Mouse (Mus musculus): ENCODE results near the gene Hoxd8. TPM values are rescaled to one million over a fixed set of nuclear protein-coding genes. Genes with fewer than 3 reads are reported as not detected.

The Hoxd8 gene
- total RNA-seq, 4 experiments from 2014 or later: not detected

DNA sequence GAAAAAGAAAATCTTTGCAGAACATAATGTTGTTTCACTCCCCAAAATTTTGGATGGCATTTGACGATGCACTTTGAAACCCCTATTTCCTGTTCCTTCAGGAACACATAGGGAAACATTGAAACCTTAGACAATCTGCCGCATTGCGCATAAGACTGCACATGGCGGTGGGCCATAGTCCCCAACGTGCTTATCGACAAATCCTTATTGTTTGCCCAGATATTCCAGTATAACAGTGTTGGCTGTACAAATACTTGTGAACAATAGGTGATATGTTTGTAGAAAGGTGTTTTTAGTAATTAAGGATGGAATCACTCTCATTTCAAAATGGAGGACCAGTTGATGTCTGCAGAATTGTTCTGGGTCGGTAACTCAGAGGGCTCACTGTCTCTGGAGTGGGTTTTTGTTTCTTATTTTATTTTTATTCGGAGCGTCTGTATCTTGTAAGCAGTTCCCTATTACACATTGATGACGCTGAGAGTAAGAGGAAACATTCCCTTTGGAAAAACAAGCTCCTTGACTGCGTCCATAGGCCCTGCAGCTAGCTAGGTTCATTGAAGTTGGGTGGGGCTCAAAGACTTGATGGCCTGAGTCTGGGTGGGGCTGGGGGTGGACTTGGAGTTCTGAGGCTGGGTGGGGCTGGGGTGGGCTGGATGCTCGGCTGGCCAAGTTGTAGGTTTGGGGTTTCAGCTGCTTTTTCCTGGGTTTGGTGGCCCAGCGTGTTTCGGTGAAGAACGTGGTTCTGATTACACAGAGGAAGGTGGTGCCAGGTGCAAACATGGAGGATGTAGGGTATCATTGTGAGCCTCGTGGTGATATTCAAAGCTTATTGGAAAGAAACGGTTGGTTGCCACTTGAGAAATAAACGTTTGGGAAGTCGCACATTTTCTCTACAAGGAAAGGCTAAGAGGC, 9.1 kb downstream of the Hoxd8 start:
- no peak for DNase-seq (ENCODE audit: low spot score in 2 of 2)

DNA sequence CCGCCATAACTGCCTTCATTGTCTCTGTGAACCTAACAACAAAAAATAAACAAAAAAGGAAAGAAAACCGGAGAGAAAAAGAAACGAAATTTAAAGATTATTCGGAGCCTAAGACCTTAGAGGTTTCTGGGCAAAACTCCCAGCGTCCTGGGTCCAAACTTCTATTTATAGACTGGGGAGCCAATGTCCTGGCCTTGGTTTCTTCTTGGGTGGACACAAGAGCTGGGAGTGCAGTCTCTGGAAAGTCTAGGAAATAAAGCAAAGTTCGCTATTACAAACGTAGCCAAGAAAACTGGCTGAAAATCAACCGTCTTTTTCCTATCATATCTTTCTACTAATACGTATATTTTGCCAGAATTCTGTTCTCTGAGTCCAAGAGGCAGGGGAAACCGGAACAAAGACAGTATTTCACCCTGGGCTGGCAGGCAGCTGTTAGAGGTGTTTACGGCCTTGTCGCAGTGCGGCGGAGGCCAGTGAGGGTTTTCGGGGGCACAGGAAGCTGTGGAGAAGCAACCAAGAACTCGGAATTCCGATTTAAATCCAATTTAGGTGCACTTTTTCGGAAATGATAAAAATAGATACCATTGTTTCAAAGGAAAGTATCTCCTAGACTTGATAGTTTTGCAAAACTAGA, 9.9 kb downstream of the Hoxd8 start:
- DNase-seq (ENCODE audit: low spot score in 2 of 2): no peak

DNA sequence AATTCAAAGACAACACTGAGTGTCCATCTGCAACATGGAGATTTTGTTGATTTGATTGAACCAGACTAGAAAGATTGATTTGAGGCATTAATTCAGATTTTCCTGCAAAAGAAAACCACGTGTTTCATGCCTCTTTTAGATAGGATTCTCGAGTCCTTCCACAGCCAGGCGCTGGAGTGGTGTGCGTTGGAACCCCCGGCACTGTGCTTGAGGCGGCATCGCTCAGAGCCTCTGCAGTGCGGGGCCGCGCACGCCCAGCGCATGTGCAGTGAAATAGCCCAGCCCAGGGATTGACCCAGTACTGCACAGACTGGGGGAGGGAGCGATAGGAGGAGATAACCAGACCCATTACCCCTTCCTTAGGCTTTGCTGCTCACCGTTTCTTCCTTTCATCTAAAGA, 10.5 kb downstream of the Hoxd8 start:
- DNase-seq (ENCODE audit: low spot score in 2 of 2): no peak

DNA sequence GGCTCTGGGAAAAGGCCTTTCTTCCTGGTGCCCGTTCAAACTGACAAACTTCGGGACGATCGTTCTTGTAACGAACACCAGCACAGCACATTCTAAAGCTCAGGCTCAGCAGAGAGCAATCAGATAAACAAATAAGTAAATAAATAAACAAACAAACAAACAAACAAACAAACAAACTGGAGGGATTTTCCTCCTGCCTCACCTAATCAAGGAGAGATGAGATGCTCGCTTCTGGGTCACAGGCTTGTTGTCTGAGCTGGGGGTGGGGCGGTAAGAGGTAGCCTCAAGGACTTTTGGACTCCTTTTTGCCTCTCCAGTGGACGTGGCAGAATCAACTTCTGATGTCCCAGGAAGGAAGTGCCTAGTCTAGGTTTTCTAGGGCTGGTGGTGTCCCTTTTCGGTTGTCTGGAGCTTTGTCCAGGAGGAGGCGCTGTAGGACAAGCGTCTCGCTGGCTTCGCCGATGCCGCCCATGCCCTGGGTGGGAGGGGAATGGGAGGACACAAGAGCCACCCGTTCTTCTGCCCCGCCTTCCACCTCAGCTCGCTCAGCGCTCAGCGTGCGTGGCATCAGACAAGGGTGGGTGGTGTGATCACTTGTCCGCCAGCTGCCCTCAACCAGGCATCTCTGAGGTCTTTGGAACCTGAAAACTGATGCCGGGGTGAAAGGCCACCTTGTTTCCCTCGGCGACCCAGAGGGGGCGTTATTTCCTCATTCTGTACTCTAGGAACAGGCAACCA, 11.3 kb downstream of the Hoxd8 start:
- DNase-seq (ENCODE audit: low spot score in 2 of 2): peak; percentile 26 to 72

DNA sequence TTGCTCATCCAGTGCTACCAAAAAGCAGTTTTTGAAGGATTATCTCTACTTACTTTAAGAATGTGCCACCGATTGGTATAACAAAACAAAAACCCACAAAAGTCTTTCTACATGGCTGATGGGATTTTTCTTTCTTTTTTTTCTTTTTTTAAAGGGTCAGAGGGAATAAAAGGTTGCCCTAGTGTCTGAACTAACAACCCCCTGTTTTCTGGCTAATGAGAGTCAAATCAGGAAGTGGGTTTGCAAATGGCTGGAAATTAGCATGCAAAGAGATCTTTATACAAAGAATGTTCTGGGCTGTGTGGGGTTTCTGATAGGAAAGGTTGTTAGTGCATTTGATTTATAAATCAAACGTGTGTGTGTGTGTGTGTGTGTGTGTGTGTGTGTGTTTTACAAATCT, 16.0 kb downstream of the Hoxd8 start:
- no peak for DNase-seq (ENCODE audit: low spot score in 2 of 2)

DNA sequence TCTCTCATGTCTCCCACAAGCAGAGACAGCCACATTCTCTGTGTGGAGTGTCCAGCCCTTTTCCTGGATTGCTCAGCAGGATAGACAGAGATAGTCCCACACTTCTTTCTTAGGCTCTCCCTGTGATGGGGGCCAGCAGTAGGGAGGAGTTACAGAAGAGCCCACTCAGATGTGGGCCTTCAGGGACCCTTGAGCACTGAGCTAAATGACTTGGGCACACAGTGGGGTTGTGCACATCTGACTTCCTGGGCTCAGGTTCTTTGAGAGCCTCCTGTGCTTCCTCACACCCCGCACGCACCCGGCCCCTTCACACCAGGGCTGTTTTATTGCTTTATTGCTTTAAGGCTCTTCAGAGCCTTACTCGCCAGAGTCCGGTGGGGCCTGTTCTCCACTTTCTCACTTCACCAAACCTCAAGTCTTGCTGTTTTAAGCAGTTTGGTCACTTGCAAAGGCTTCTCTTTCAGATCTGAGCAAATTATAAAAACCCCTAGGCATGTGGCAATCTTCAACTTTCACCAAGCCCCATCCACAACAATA, 16.6 kb downstream of the Hoxd8 start:
- DNase-seq (ENCODE audit: low spot score in 2 of 2): no peak

DNA sequence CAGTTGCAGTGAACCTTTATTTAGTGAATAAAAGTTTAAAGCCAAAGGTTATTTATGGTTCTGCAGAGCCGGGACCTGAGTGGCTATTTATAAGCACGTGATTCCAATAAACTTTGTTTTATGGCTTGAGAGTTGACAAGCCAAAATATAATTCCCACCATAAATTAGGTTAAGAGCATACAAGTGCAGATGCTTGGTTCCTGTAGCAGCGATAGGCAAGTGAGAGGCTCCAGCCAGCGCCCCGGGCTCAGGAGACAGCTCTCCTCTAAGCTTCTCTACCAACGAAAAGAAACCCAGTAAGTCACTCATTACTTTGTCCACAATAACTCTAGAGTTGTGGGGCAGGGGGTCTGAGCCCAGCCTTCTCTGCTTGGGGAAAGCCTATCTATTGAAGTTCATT, 17.5 kb downstream of the Hoxd8 start:
- no peak for DNase-seq (ENCODE audit: low spot score in 2 of 2)

DNA sequence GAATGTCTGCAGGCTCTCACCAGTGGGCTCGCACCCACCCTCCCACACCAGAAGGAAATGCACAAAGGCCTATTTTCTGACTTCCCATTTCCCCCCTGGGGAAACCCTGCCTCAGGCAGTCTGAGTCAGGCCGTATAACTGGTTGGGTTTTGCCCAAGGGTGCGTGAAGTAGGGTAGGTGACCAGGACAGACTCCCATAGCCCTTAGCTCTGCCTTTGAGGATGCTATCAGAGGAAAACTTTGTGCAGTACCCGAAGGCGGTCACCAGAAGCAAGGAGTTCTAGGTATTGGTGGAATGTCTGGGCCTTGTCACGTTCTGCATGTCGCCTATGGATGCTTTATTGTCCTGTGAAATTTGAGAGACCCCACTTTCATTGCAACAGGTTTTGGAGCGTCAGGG, 18.5 kb downstream of the Hoxd8 start:
- DNase-seq (ENCODE audit: low spot score in 2 of 2): no peak

DNA sequence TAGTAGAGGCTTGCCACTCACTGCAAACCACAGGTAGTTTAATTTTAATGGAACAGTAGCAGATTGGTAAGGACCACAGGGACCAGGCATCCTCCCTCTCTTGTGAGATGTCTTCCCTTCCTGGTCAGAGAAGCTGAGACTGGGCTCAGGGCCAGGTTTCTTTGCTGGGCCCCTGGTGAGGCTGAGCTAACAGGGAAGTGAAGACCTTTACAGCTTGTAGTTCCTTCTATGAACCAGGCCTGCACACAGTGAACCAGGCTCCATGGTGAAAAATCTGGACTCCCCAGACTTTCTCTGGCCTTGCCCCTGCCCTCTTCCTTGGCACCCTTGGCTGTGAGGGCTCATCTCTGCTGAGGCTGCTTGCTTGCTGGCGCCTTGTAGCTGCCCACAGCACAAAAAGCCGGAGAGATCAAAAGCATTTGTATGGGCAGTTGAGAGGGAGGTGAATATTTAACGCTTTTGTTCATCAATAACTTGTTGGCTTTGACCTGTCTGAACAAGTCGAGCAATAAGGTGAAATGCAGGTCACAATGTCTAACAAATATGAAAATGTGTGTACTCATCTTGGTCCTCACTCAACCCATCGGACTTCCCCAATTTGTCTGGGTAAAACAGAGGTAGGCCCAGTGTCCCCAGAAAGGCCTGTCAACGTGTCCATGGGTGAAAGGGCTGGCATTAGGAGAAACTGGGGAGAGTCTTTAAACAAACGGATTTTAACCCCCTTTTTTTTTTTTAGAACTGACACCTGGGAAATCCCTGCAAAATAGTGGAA, 20.0 kb downstream of the Hoxd8 start:
- no peak for DNase-seq (ENCODE audit: low spot score in 2 of 2)

DNA sequence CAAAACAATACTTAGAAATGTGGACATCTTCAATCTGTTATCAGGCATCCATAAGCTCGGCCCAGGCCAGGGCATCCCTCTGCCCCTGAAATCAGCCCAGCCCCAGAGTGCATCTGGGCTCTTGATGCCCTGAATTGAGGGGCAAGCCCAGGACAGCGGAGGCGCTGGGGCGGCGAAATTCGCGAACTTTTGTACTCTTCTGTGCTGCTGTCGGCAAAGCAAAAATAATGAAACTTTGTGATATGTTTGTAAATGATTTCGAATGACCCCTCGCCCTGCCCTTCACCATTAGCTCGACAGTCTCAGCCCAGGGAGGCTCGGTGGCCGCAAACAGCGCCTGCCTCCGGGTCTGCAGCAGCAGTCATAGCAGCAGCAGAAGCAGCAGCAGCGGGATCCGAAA, 20.8 kb downstream of the Hoxd8 start:
- DNase-seq (ENCODE audit: low spot score in 2 of 2): no peak

DNA sequence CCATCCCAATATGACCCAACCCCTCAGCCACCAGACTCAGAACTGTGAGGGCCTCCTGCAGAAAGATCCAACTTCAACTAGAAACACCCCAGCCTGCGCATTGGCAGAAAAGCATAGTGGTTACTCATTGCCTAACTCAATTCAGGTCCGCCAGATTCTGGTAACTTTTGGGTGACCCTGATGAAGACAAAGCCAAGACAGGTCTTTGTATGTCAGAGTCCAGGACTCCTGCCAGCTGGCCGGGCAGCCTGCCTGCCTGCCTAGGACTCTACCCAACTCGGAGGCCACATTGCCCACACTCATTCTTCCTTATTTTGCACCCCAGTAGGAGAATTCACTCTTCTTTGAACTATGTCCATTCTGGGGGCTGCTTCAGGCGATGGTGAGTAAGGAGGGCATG, 22.1 kb downstream of the Hoxd8 start, which contains the start of gene Gm28230:
Gene Gm28230 (plus strand): TSS at position 178 of the 400 bp plus-strand sequence.
- DNase-seq (ENCODE audit: low spot score in 2 of 2): no peak

DNA sequence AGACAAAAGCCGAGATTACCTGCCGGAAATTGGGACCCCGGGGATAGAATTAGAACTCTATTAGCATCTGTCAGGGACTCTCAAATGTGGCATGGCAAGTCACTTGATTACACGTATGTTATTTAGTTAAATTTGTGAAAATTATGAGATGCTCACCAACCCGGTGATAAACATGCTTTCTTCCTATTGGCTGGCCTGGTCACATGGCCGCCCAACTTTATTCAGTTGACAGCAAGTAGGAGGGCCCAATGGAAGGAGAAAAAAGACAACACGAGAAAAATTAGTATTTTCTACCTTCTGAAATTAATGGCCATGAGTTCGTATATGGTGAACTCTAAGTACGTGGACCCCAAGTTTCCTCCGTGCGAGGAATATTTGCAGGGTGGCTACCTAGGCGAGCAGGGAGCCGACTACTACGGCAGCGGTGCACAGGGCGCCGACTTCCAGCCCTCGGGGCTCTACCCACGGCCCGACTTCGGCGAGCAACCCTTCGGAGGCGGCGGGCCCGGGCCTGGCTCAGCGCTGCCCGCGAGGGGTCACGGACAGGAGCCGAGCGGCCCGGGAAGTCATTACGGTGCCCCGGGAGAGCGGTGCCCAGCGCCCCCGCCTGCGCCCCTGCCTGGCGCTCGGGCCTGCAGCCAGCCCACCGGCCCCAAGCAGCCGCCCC, 22.7 kb downstream of the Hoxd8 start:
- no peak for DNase-seq (ENCODE audit: low spot score in 2 of 2)

DNA sequence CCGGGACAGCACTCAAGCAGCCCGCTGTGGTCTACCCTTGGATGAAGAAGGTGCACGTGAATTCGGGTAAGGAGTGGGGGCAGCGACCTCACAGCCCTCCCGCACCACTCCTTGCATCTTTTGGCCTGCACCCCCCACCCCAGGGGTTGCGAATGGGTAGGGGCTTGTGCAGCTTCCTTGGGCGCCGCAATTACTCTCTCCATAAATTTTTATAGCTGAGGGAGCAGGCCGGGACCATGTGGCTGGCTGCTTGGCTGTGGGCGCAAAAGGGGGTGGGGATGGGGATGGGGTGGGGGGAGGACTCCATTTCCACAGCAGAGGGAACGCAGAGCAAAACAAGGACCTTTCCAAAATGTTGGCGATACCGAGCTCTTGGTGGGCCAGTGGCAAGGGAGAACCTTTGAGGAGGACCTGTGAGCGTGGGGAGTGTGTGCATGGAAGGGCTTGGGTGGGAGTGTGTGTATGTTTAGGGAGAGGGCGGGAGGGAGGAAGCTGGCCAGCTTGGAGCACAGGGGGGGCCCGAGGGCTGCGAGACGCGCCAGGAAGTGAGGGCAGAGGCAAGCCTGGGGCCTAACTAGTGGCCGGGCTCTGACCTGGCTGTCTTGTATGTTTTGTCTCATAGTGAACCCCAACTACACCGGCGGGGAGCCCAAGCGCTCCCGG, 23.4 kb downstream of the Hoxd8 start:
- DNase-seq (ENCODE audit: low spot score in 2 of 2): no peak

DNA sequence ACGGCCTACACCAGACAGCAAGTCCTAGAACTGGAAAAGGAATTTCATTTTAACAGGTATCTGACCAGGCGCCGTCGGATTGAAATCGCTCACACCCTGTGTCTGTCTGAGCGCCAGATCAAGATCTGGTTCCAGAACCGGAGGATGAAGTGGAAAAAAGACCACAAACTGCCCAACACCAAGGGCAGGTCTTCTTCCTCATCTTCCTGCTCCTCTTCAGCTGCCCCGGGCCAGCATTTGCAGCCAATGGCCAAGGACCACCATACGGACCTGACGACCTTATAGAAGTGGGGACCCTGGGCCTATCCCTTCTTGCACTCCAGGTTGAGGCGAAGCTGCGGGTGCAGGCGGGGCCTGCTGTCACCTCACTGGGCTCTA, 23.9 kb downstream of the Hoxd8 start:
- no peak for DNase-seq (ENCODE audit: low spot score in 2 of 2)

DNA sequence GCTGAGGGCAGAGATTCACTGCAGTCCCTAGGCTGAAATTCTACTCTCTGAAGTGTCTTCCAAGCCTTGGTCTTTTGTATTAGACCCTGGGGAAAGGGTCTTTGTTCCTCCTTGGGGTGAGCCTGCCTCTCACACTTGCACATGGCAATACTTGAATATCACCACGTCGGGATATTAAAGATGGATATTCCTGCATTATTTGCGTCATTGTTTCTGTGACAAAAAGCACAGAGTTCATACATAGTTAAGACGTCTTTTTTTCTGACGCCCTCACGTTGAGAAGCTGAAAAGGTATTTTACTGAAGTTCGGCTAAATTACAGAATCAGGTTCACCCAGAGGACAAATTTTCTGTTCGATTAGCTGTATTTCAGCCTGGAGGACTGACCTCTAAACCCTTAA, 25.9 kb downstream of the Hoxd8 start:
- DNase-seq (ENCODE audit: low spot score in 2 of 2): no peak

DNA sequence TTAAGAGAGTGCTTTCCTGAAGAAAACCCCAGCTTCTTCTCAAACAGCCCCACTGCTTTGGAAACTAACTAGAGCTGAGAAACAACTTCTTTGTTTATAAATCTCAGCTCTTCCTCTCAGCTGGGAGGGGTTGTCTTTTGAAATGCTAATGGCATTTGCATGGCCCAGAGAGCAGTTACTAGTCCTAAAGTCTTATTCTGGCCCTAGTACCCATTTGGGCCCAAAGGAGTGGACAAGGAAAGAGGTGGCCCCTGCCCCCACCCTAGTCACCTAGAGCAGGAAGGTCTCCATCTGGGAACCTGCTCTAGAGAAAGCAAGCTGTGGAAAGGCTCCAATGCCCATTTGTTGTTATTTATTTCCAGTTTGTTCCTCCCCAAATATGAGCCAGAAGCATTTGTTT, 26.6 kb downstream of the Hoxd8 start:
- no peak for DNase-seq (ENCODE audit: low spot score in 2 of 2)

DNA sequence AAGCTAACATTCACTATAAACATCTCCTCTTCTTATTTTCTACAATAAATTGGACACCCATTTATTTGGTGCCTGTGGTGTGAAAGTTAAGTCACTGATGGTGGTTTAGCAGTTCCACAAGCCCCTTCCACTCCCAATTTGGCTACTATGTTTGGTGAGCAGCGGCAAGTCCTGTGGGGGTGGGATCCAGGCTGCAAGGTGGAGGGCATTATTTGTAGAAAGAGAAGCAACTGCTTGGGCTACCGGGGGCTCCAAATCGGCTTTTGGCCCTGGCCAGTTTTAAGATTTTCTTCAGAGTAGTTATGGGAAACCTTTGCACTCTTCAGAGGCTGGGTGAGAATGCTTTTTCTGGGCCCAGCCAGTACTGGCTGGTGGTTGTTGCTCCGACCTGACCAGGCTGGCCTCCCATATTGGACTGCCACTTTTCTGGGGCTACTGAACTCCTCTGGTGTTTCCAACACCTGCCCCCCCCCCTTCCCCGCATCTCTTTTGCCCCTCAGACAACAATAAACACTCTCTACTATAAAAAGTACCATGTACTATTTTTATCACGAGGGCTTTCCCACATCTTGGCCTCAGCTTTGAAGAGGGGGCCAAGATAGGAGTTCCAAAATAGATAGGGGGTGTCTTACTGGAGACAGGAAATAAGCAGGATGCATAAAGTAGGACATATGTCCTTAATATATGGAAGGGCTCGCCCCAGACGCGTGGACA, 27.5 kb downstream of the Hoxd8 start:
- DNase-seq (ENCODE audit: low spot score in 2 of 2): no peak

DNA sequence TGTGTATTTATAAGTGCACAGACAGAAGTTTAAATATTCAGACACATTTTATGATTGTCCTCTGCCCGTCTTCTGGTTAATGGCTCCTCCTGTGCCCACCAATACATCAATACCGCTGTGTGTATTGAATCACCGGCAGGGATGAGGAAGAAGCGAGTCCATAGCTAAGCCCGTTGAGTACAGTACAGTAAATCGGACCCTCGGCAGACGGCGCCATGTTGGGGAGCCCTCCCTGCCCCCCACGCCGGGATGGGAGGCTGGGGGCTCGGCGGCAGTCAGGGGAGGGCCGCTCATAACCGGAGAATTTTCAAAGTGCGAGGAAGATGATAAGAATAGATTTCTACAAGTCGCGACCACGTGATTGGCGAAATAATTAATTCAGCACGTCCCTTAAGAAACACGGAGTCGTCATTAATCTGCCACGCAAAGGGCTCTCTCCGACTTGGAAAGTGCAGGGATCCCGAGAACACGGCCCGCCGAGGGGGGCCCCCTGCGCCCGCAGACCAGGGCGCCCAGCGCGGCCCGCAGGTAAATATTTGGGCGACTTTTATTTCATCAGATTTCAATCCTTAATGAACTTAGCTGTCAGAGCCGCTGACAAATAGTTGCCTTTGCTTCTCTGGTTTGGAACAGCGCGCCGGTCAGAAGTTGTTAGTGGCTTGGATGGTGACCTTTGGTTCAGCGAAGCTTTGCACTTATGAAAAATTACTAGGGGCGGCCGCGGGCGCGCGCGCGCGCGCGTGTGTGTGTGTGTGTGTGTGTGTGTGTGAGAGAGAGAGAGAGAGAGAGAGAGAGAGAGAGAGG, 28.3 kb downstream of the Hoxd8 start:
- no peak for DNase-seq (ENCODE audit: low spot score in 2 of 2)

DNA sequence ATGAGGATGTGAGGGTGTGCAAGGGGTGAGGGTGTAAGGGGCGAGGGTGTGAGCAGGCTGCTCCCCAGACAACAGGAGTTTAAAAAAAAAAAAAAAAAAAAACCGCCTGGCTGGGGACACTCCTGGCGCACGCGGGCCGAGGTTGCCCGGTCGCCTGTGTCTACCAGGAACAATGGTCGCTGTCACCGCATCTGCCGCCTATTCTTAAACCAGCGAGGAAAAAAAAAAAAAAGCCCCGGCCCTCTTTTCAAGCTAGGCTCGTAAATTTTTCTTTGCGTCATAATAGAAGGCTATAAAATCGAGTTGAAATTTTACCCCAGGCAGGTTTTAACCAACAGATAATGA, 28.9 kb downstream of the Hoxd8 start:
- DNase-seq (ENCODE audit: low spot score in 2 of 2): no peak
